Mouse (Mus musculus) hindbrain, embryonic 14.5 days (tissue): ENCODE results near the gene Nxf3. TPM values are rescaled to one million over a fixed set of nuclear protein-coding genes. Genes with fewer than 3 reads are reported as not detected.

Experiments used
- ATAC-seq: fragments of 200-750 bp; cut with Nextera tagmentation; 2 replicates; pipeline ENCODE4 v1.8.0; 2017; ENCODE audit warnings: moderate number of reproducible peaks, mild to moderate bottlenecking, moderate TSS enrichment, moderate library complexity; ENCODE audit not compliant: low FRiP score
- DNase-seq: peaks from one replicate; pipeline ENCODE4 v3.0.0-alpha.2; 2015; ENCODE audit warnings: low spot score
- H3K27ac ChIP-seq: fragments of 300-500 bp; sonication (generic); 2 replicates; pipeline ENCODE4 v1.5.1; 2014; ENCODE audit warnings: mild to moderate bottlenecking, moderate library complexity
- H3K27me3 ChIP-seq: fragments of 300-500 bp; sonication (generic); 2 replicates; pipeline ENCODE4 v1.6.1; 2014; ENCODE audit warnings: mild to moderate bottlenecking, low read length, mixed read lengths; ENCODE audit not compliant: control insufficient read depth, insufficient read depth
- H3K36me3 ChIP-seq: fragments of 300-500 bp; sonication (generic); replicated peaks from 2 replicates; pipeline ENCODE4 v1.6.1; 2014; ENCODE audit not compliant: control insufficient read depth, insufficient read depth
- H3K4me1 ChIP-seq: fragments of 300-500 bp; sonication (generic); replicated peaks from 2 replicates; pipeline ENCODE4 v1.6.1; 2014; ENCODE audit warnings: antibody characterized with exemption, low read length, mixed read lengths; ENCODE audit not compliant: control insufficient read depth, insufficient read depth
- H3K4me2 ChIP-seq: fragments of 300-500 bp; sonication (generic); replicated peaks from 2 replicates; pipeline ENCODE4 v1.6.1; 2014; ENCODE audit warnings: mild to moderate bottlenecking, moderate library complexity
- H3K4me3 ChIP-seq: fragments of 300-500 bp; sonication (generic); replicated peaks from 2 replicates; pipeline ENCODE4 v1.5.1; 2014; ENCODE audit warnings: mild to moderate bottlenecking, low read length
- H3K9ac ChIP-seq: fragments of 300-500 bp; sonication (generic); 2 replicates; pipeline ENCODE4 v1.6.1; 2014
- H3K9me3 ChIP-seq: fragments of 300-500 bp; sonication (generic); 2 replicates; pipeline ENCODE4 v1.6.1; 2016; ENCODE audit warnings: low read length; ENCODE audit not compliant: control insufficient read depth
- WGBS: fragments of 180-500 bp; shearing (Covaris S2); extraction: QIAGEN DNeasy Blood & Tissue Kit; methylation state at CpG from one replicate; pipeline ENCODE4 v1.1.7; 2014; 5-methylcytosine and 5-hydroxymethylcytosine counted together
- polyA plus RNA-seq: library from polyadenylated mRNA; unstranded; fragments of >200 nt; fragmentation: Nextera tagmentation; extraction: Ambion mirVana; gene quantifications from 2 replicates; pipeline ENCODE4 v1.2.1, GENCODE M21; 2014

The Nxf3 gene
- polyA plus RNA-seq, result not detected in 2 replicates

DNA sequence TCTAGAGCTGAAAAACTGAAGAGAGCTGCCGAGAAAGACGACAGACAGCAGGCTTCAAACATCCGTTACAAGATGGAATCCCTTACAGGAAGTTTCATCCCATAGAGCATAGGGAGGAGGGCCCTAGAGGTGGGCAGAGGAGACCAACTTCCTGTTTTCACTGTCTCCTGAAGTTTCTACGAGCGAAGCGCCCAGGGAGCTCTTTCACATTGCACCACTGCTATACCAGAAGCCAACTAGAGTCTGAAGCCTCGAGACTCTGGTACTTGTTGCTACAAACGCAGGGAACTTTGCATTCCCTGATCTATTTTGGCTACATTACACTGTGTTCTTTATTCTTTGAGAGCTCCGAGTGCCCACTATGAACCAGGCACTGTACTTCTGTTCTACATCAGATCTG is at the start of gene Nxf3:
Nxf3 (minus strand) TSS at position 101 of the 400 bp plus-strand sequence.
- Histone ChIP-seq H3K4me3 (no peak within 1 kb of the TSS), H3K36me3 (no peaks in the 10 kb centered on the region), H3K4me2 (no peak within 1 kb of the TSS), H3K9ac (no peak within 1 kb of the TSS), H3K9me3 (no peaks in the 10 kb centered on the region), H3K27ac (no peak within 1 kb of the TSS), H3K4me1 (no peaks in the 10 kb centered on the region), H3K27me3 (no peaks in the 10 kb centered on the region)
- no peak for ATAC-seq
- WGBS, result 83% methylated on average over 9 of the region's 9 CpGs
- no peak for DNase-seq

- peak; percentile 68 for DNase-seq
- no peaks in the 10 kb centered on the region for H3K36me3 ChIP-seq
- H3K27me3 ChIP-seq, result no peaks in the 10 kb centered on the region
- no peak overlapping the region for H3K4me2 ChIP-seq
- ATAC-seq, result no peak
- H3K4me3 ChIP-seq, result no peak overlapping the region
- H3K9ac ChIP-seq, result no peak overlapping the region
- H3K9me3 ChIP-seq, result no peaks in the 10 kb centered on the region
- H3K27ac ChIP-seq, result no peak overlapping the region
- WGBS, result 18% methylated on average over 5 of the region's 5 CpGs
- H3K4me1 ChIP-seq, result no peaks in the 10 kb centered on the region
These were observed 42.6 kb upstream of the Nxf3 start for GRCm38 (mm10) chrX:136127744-136128064.

- 60% methylated on average over 8 of the region's 8 CpGs for WGBS
- H3K36me3 ChIP-seq, result no peaks in the 10 kb centered on the region
- DNase-seq, result peak; percentile 41
These were observed 42.1 kb upstream of the Nxf3 start for GRCm38 (mm10) chrX:136127038-136127743.

DNA sequence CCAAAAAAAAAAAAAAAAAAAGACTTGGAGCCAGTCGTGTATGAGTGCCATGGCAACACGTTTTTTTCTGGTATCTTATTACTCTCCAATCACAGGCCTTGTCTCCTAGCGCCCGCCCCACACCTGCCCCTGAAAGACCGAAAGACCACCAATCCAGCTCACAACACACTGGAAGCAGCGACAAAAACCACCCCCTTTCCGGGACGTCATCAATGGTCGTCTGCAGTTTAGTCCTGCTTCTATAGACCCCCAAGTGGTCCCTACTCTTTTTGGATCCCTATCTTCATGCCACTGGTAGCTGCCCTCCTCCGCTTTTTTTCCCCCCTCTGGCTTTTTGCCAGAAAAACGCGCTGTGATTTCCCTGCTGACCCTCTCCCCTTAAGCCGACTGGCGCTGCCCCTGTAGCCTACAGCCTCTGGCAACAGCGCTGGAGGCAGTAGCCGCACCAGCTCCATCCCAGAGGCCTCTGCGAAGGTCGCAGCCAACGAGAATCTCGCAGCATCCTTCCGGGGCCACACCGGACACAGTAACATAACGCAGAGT is 30.4 kb upstream of the Nxf3 start:
- Histone ChIP-seq H3K9me3 (no peaks in the 10 kb centered on the region), H3K27me3 (peaks cover 3% of the 10 kb centered on the region; the same call in 1 of the 2 replicates), H3K4me1 (no peaks in the 10 kb centered on the region), H3K9ac (peak overlapping the region; percentile 57), H3K27ac (peak overlapping the region; percentile 91), H3K4me3 (peak overlapping the region; percentile 40), H3K4me2 (peak overlapping the region; percentile 53), H3K36me3 (no peaks in the 10 kb centered on the region)
- WGBS, result 29% methylated on average over 23 of the region's 23 CpGs
- DNase-seq (peak; percentile 83), ATAC-seq (peak; percentile 99)

More at GRCm38 (mm10) chrX:136127038-136127743, 42.1 kb upstream of the Nxf3 start:
- H3K4me1 ChIP-seq, result no peaks in the 10 kb centered on the region
- no peak for ATAC-seq
- H3K4me3 ChIP-seq, result no peak overlapping the region
- no peaks in the 10 kb centered on the region for H3K27me3 ChIP-seq
- no peaks in the 10 kb centered on the region for H3K9me3 ChIP-seq
- no peak overlapping the region for H3K9ac ChIP-seq
- no peak overlapping the region for H3K4me2 ChIP-seq
- no peak overlapping the region for H3K27ac ChIP-seq

GRCm38 (mm10) chrX:136115015-136115414 is 30.0 kb upstream of the Nxf3 start:
- WGBS, result 43% methylated on average over 4 of the region's 4 CpGs
- H3K27ac ChIP-seq, result peak overlapping the region; percentile 91; the same call in 1 of the 2 replicates
- H3K4me3 ChIP-seq, result peak overlapping the region; percentile 40; the same call in 1 of the 2 replicates
- no peaks in the 10 kb centered on the region for H3K9me3 ChIP-seq
- H3K36me3 ChIP-seq, result no peaks in the 10 kb centered on the region
- H3K4me2 ChIP-seq, result peak overlapping the region; percentile 53
- no peaks in the 10 kb centered on the region for H3K4me1 ChIP-seq
- H3K27me3 ChIP-seq, result peaks cover 3% of the 10 kb centered on the region; the same call in 1 of the 2 replicates
- ATAC-seq (peak; percentile 34; the same call in 1 of the 2 replicates), DNase-seq (no peak)
- H3K9ac ChIP-seq, result no peak overlapping the region

- no peak overlapping the region for H3K4me3 ChIP-seq
- no peak overlapping the region for H3K4me2 ChIP-seq
- H3K27ac ChIP-seq, result no peak overlapping the region
- WGBS, result 40% methylated on average over 6 of the region's 6 CpGs
- H3K9me3 ChIP-seq, result no peaks in the 10 kb centered on the region
- H3K36me3 ChIP-seq, result no peaks in the 10 kb centered on the region
- ATAC-seq (no peak), DNase-seq (peak; percentile 69)
- H3K4me1 ChIP-seq, result no peaks in the 10 kb centered on the region
- H3K27me3 ChIP-seq, result peaks cover 5% of the 10 kb centered on the region; the same call in 1 of the 2 replicates
- H3K9ac ChIP-seq, result no peak overlapping the region
These were observed 22.9 kb upstream of the Nxf3 start for GRCm38 (mm10) chrX:136107942-136108341.

- Histone ChIP-seq H3K9ac (no peak overlapping the region), H3K4me1 (no peaks in the 10 kb centered on the region), H3K4me2 (0 out of 2 replicates have a peak overlapping the region, but pooled peaks have one; percentile 4), H3K9me3 (no peaks in the 10 kb centered on the region), H3K36me3 (no peaks in the 10 kb centered on the region), H3K27me3 (peaks cover 5% of the 10 kb centered on the region; the same call in 1 of the 2 replicates), H3K4me3 (no peak overlapping the region), H3K27ac (no peak overlapping the region; the same call in 1 of the 2 replicates)
- no peak for DNase-seq
- no peak for ATAC-seq
- 27% methylated on average over 3 of the region's 3 CpGs for WGBS
These were observed 19.7 kb upstream of the Nxf3 start for GRCm38 (mm10) chrX:136104724-136105088.

GRCm38 (mm10) chrX:136104046-136104723 is 19.1 kb upstream of the Nxf3 start:
- Histone ChIP-seq H3K9me3 (no peaks in the 10 kb centered on the region), H3K27me3 (peaks cover 3% of the 10 kb centered on the region; the same call in 1 of the 2 replicates), H3K4me3 (no peak overlapping the region), H3K4me2 (peak overlapping the region; percentile 4), H3K36me3 (no peaks in the 10 kb centered on the region), H3K27ac (peak overlapping the region; percentile 51; the same call in 1 of the 2 replicates), H3K9ac (no peak overlapping the region), H3K4me1 (no peaks in the 10 kb centered on the region)
- 40% methylated on average over 4 of the region's 4 CpGs for WGBS
- peak; percentile 69; the same call in 1 of the 2 replicates for ATAC-seq
- no peak for DNase-seq

- no peaks in the 10 kb centered on the region for H3K9me3 ChIP-seq
- no peak overlapping the region for H3K9ac ChIP-seq
- no peaks in the 10 kb centered on the region for H3K27me3 ChIP-seq
- H3K4me1 ChIP-seq, result no peaks in the 10 kb centered on the region
- H3K4me3 ChIP-seq, result no peak overlapping the region
- H3K36me3 ChIP-seq, result no peaks in the 10 kb centered on the region
- peak; percentile 70 for ATAC-seq
- H3K4me2 ChIP-seq, result no peak overlapping the region
- H3K27ac ChIP-seq, result peak overlapping the region; percentile 64
- WGBS, result 41% methylated on average over 2 of the region's 2 CpGs
- peak; percentile 45 for DNase-seq
These were observed 9.4 kb upstream of the Nxf3 start for GRCm38 (mm10) chrX:136094421-136094820.
